Mouse (Mus musculus) activated CD4-positive, CD25-positive, alpha-beta regulatory T cell, adult 4 months (primary cell): ENCODE measurements around the gene Med14. TPM values are rescaled to one million over a fixed set of nuclear protein-coding genes. Genes with fewer than 3 reads are reported as not detected.

Source experiments
- ATAC-seq: one replicate; pipeline ENCODE4 v1.8.0; 2017
- polyA plus RNA-seq, 2 experiments: library from polyadenylated mRNA; unstranded; fragments of 100-300 nt; shearing (Covaris generic); gene quantifications; one replicate each; pipeline ENCODE4 v1.2.1; 2017

Gene Med14
- polyA plus RNA-seq = 10 to 100 TPM; 11.1 to 11.8 TPM

GRCm38 (mm10) chrX:12761626-12762333, at the start of gene Med14:
Gene Med14, minus strand, starts transcription at chrX:12762073.
- ATAC-seq = peak; percentile 74

- no peak for ATAC-seq
Observed at GRCm38 (mm10) chrX:12800559-12800958, 38.7 kb upstream of the Med14 start.

GRCm38 (mm10) chrX:12794842-12795241, 33.0 kb upstream of the Med14 start:
- ATAC-seq = peak; percentile 54

DNA sequence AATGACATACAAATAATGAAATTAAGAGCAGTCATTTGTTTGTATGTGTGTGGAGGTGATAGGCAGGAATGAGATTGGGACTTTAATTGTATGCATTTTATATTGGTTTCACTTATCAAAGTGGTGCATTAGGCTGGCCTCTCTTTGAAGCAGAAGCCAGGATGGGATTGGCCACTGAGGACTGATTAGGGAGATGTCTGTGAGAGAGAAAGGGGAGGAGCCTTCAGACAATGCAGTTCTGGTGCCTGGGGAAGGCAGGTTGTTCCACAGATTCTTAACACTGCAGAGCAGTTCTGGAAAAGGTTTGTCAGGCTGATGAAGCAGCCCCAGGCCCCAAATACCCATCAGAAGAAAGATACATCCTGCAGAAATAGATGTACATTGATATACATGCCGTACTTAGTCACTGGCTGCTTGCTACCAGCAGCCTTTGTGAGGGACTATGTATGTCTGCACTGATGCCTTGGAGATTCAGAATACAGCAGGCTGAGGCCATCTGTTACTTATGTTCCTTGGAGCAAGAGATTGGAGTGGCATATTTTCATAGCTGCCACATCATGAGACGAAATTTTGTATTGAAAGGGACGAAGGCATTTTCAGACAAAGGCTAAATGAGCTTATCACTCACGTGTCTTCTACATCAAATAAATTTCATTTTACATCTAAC, 29.9 kb upstream of the Med14 start:
- no peak for ATAC-seq

GRCm38 (mm10) chrX:12773236-12773635, 11.4 kb upstream of the Med14 start:
- ATAC-seq = no peak

- no peak for ATAC-seq
Observed at GRCm38 (mm10) chrX:12771561-12771960, 9.7 kb upstream of the Med14 start.

DNA sequence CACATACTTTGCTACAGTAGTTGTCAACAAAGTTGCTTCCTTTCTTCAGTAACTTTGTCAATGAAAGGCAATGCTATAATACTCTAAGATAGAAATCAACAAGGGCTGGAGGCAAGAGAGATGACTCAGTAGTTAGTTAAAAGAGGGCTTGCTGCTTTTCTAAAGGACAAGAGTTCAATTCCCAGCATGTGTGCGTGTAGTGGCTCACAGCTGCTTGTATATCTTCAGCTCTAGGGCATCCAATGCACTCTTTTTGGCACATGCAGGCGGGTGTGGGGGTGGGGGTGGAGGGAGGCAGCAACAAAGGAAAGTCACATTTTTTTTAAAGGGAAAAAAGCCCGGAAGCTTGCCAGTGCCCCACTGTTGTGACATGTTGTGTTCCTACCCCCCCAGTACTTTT, 6.7 kb upstream of the Med14 start:
- no peak for ATAC-seq

DNA sequence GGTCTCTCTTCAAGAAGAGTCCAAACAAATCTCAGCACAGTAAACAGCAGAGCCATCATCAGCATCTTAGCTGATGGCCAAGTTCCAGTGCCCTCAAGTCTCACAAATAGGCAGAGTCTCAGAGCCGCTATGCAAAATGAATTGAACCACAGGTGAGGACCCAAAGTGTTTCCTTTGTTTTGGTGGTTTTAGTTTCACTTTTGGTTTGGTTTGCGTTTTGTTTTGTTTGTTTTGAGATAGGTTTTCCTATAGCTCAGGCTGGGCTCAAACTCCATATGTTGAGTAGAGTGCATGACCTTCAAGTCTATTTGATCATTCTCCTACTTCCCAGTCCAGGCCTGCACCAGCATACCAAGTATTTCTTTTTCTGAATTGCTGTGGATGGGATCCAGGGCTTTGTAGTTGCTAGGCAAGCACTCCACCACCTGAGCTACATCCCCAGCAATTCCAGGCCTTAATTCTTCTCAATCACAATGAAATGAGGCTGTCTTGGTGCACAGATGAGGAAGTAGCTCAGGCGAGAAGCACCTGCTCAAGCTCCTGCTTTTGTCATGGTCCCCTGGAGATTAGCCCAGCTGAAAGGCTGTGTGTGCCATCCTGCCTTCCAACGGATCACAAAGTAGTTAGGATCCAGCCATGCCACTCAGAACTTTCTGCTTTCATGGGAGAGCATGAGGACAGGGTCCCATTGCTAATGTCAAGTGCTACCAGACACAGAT, 5.1 kb upstream of the Med14 start:
- ATAC-seq = peak; percentile 38

- ATAC-seq = no peak
Observed at GRCm38 (mm10) chrX:12763127-12763834, 1.4 kb upstream of the Med14 start.

- no peak for ATAC-seq
Observed at GRCm38 (mm10) chrX:12762334-12763126, 657 bp upstream of the Med14 start.

GRCm38 (mm10) chrX:12761259-12761625, 631 bp downstream of the Med14 start:
- ATAC-seq = peak; percentile 11

- ATAC-seq = no peak
Observed at GRCm38 (mm10) chrX:12760501-12760900, 1.4 kb downstream of the Med14 start.

DNA sequence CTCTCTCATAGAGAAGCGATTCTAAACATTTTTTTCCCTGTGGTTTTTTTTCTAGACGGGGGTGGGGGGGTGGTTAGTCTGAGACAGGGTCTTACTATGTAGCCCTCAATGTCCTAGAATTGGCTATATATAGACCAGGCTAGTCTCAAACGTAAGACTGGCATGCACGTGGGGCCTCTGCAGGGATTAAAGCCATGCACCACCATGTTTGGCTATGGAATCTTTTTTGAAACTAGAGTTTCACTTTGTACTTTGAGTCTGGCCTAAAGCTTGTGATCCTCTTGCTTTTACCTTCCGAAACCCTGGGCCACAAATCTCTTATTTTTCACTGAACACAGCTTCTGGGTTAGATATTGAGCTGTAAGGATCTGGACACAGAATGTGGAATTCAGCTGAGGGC, 2.2 kb downstream of the Med14 start:
- ATAC-seq = no peak

DNA sequence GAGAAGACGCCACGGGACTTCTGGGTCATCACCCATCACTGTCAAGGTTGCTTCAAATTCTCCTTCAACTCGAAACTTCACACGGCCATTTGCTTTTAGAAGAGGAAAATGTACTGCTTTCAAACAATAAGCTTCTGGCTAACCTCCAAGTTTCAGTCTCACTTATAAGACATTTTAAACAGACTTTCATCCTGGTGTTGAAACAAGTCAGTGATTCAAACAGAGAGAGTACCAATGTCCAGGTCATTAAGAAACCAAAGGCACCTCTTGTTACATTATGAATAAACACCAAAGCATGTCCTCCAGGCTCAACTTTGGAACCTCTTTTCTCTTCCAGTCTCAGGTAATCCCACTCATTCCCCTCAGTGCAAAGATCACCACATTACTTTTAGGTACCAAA, 14.0 kb downstream of the Med14 start:
- no peak for ATAC-seq

GRCm38 (mm10) chrX:12746729-12747128, 15.1 kb downstream of the Med14 start:
- ATAC-seq = no peak

GRCm38 (mm10) chrX:12740396-12740795, 21.5 kb downstream of the Med14 start:
- no peak for ATAC-seq

GRCm38 (mm10) chrX:12716036-12716435, 45.8 kb downstream of the Med14 start:
- no peak for ATAC-seq

DNA sequence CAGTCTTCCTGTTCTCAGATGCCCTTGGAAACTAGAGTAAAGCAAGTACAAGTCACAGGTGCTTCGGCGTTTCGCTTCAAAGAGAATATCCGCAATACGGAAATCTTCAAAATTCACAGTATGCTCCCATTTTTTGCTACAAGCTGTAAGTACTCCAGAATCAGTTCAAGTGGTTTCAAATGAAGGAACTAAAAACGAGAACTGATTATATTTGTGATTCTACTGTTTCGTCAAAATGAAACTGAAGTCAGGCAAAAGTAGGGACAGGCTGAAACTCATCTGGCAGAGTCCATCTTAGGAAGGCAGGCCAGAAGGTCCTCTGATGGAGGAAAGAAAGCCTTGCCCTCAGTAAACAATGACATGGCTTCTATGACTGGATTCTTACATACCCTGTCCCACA, 48.1 kb downstream of the Med14 start:
- no peak for ATAC-seq

DNA sequence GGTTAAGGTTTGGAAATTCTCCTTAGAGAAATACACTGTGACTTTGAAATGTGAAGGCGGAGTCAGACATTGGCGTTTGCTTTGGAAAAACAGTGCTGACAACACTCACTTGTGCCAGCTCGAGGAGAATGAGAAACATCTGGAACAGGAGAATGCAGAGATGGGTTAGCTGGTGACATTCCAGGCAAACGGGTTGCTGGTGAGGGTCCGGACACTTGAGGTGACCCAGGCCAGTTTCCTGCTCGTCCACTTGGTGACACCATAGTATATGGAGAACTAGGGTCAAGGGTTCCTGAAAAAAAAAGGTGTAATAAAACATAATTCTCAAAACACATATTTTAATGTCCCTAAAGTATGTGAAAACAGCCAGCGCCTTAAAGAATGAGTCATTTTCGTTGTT, 75.0 kb downstream of the Med14 start:
- no peak for ATAC-seq

DNA sequence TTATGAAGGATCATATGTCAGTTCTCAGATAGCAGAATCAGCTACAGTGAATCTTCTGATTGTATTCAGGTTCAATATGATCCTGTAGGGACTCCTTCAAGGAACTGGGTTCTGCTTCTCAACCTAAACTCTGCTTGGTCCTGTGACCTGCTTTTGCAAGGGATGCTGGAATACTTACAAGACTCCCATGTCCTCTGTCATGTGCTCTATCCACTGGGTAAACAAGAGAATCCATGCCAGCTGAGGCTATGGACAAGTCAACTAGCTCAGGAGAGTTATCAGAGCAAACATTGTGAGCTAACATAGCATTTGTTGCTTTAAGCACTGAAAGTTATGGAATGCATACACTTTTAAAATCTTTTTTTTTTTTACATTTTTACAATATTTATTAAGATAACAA, 75.8 kb downstream of the Med14 start:
- ATAC-seq = no peak

DNA sequence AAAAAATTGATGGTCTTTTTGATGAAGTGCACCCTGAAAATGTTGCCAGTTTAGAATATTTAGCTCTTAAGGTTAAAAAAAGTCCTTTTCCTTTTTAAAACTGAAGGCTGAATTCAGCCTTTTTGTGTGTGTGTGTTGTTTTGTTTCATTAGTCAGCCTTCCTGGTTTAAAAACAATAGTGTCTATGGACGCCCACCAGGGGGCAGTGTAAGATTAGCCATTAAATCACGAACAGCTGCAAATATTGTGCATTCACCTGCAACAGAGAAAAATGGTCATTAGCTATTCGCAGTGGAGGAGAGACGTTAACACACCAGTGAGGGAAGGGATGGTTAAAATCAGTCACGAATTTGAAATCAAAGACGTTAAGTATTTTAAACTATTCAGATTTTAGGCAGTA, 84.5 kb downstream of the Med14 start:
- no peak for ATAC-seq

DNA sequence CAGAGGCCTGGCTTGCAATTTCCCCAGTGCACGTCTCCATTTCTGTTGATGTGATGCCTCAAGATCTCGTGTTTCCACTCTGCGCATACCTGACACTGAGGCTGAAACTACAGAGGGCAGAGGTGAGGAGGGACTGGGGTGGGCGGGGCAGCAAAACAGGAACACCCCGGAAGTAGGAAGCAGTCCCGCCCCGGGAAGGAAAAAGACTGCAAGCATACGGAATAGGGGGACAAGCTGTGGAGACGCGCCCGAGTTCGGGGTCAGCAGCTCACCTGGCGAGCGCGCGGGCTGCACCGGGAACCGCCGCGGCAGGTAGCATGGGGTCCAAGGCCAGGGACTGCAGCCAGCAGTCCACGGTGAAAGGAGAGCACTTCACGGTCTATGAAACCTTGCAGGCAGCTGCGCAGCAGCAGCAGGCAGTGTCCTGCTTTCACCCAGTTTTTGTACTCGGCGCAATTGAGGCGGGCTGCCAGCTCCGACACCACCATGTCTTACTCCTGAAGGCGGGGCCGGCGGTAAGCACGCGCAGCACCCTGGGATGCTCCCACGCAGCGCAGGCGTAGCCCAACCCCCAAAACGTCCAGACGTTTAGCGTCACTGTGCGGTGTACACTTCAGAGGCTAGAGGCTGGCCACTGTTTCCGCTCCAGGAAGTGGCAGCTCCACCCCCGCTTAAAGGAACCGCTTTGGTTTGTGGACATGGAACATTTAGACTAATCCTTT, 88.7 kb downstream of the Med14 start, which contains the start of gene 1810030O07Rik:
Gene 1810030O07Rik (minus strand): TSS at position 615 of the 722 bp plus-strand sequence.
- ATAC-seq = peak; percentile 98
